Mouse (Mus musculus) midbrain, embryonic 11.5 days (tissue): ENCODE data around the gene Rhog. TPM values are rescaled to one million over a fixed set of nuclear protein-coding genes. Genes with fewer than 3 reads are reported as not detected.
"Not testable (repeated sequence)": the region's sequence is repeated elsewhere in the genome, so short reads cannot be mapped to it uniquely, and the experiment has no call there.

ENCODE experiments used
- ATAC-seq: fragments of 200-750 bp; cut with Nextera tagmentation; 2 replicates; pipeline ENCODE4 v1.8.0; 2017; ENCODE audit warnings: moderate TSS enrichment, moderate library complexity; ENCODE audit not compliant: low FRiP score
- DNase-seq: peaks from one replicate; pipeline ENCODE4 v3.0.0; 2015; ENCODE audit warnings: low spot score; ENCODE audit errors: missing footprints
- H3K27ac ChIP-seq: fragments of 300-500 bp; sonication (generic); 2 replicates; pipeline ENCODE4 v1.5.1; 2014; ENCODE audit warnings: low read depth, low read length
- H3K27me3 ChIP-seq: fragments of 300-500 bp; sonication (generic); 2 replicates; pipeline ENCODE4 v1.6.1; 2014; ENCODE audit warnings: mild to moderate bottlenecking, low read length, moderate library complexity, mixed read lengths; ENCODE audit not compliant: control insufficient read depth, insufficient read depth
- H3K36me3 ChIP-seq: fragments of 300-500 bp; sonication (generic); 2 replicates; pipeline ENCODE4 v1.6.1; 2014; ENCODE audit warnings: mild to moderate bottlenecking, low read length, moderate library complexity, mixed read lengths; ENCODE audit not compliant: control insufficient read depth, insufficient read depth
- H3K4me1 ChIP-seq: fragments of 300-500 bp; sonication (generic); 2 replicates; pipeline ENCODE4 v1.6.1; 2014; ENCODE audit warnings: low read length; ENCODE audit not compliant: control insufficient read depth, insufficient read depth
- H3K4me2 ChIP-seq: fragments of 300-500 bp; sonication (generic); 2 replicates; pipeline ENCODE4 v1.6.1; 2014; ENCODE audit warnings: mild to moderate bottlenecking, moderate library complexity
- H3K4me3 ChIP-seq: fragments of 300-500 bp; sonication (generic); 2 replicates; pipeline ENCODE4 v1.5.1; 2014; ENCODE audit warnings: low read depth, low read length
- H3K9ac ChIP-seq: fragments of 300-500 bp; sonication (generic); 2 replicates; pipeline ENCODE4 v1.6.1; 2014; ENCODE audit warnings: low read length
- H3K9me3 ChIP-seq: fragments of 300-500 bp; sonication (generic); 2 replicates; pipeline ENCODE4 v1.6.1; 2016; ENCODE audit warnings: low read length; ENCODE audit not compliant: control insufficient read depth
- WGBS: fragments of 180-500 bp; shearing (Covaris S2); extraction: QIAGEN DNeasy Blood & Tissue Kit; methylation state at CpG from one replicate; pipeline ENCODE4 v1.1.7; 2014; 5-methylcytosine and 5-hydroxymethylcytosine counted together
- polyA plus RNA-seq: library from polyadenylated mRNA; unstranded; fragments of >200 nt; fragmentation: Nextera tagmentation; extraction: Ambion mirVana; gene quantifications from 2 replicates; pipeline ENCODE4 v1.2.1, GENCODE M21; 2014

Gene Rhog
- polyA plus RNA-seq, 1 experiment from 2014 or later, result 29.4 TPM

DNA sequence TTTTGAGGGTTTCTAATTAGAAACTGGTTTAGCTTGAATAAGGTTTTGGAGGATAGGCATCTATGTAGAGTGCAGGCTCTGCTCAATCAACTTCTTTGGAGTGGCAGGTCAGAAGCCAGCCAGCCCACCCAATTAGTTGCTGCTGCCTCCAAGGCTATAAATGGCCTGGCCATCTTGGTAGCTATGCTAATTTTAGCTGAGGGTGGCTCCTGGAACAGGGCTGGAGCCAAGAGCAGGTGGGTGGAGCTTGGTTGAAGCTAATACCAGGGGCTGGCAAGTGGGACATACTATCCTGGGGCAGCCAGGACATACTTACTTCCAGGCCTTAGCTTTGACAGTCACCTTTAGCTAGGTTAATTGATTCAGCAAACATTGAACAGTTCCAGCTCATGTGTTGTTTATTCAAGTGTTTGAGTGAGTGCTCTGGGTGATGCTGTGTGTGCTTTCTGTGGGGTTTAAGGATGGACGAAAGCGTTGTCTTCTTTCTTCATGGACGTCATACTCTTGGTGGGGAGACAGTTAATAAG is 16.6 kb upstream of the Rhog start:
- no peak overlapping the region for H3K4me3 ChIP-seq
- H3K9ac ChIP-seq, result no peak overlapping the region
- ATAC-seq (no peak), DNase-seq (no peak)
- peaks cover 5% of the 10 kb centered on the region; the same call in 1 of the 2 replicates for H3K4me1 ChIP-seq
- H3K36me3 ChIP-seq, result no peaks in the 10 kb centered on the region
- WGBS, result 88% methylated on average over 3 of the region's 3 CpGs
- H3K9me3 ChIP-seq, result no peaks in the 10 kb centered on the region
- no peak overlapping the region for H3K27ac ChIP-seq
- no peak overlapping the region for H3K4me2 ChIP-seq
- H3K27me3 ChIP-seq, result peaks cover 9% of the 10 kb centered on the region; the same call in 1 of the 2 replicates

GRCm38 (mm10) chr7:102268395-102268748 is 12.5 kb upstream of the Rhog start:
- no peak for ATAC-seq
- WGBS, result 3% methylated on average over 12 of the region's 12 CpGs
- H3K4me1 ChIP-seq, result peaks cover 5% of the 10 kb centered on the region; the same call in 1 of the 2 replicates
- H3K9ac ChIP-seq, result peak overlapping the region; percentile 70
- no peaks in the 10 kb centered on the region for H3K9me3 ChIP-seq
- peak overlapping the region; percentile 80 for H3K4me3 ChIP-seq
- H3K36me3 ChIP-seq, result no peaks in the 10 kb centered on the region
- no peak overlapping the region for H3K27ac ChIP-seq
- no peak for DNase-seq
- peak overlapping the region; percentile 83 for H3K4me2 ChIP-seq
- peaks cover 9% of the 10 kb centered on the region; the same call in 1 of the 2 replicates for H3K27me3 ChIP-seq

- peak within 1 kb of the TSS; percentile 83 for H3K4me2 ChIP-seq
- H3K27me3 ChIP-seq, result peaks cover 9% of the 10 kb centered on the region; the same call in 1 of the 2 replicates
- H3K4me1 ChIP-seq, result peaks cover 5% of the 10 kb centered on the region; the same call in 1 of the 2 replicates
- H3K36me3 ChIP-seq, result no peaks in the 10 kb centered on the region
- under 1% methylated on average over 52 of the region's 73 CpGs for WGBS
- H3K27ac ChIP-seq, result no peak within 1 kb of the TSS; the same call in 1 of the 2 replicates
- peak within 1 kb of the TSS; percentile 70 for H3K9ac ChIP-seq
- H3K4me3 ChIP-seq, result peak within 1 kb of the TSS; percentile 80
- DNase-seq (peak; percentile 94), ATAC-seq (peak; percentile 81)
- no peaks in the 10 kb centered on the region for H3K9me3 ChIP-seq
These were observed 11.9 kb upstream of the Rhog start, which contains the start of gene Stim1 for GRCm38 (mm10) chr7:102267601-102268394. Gene Stim1 (plus strand): TSS chr7:102267806.

GRCm38 (mm10) chr7:102267113-102267579 is 11.3 kb upstream of the Rhog start:
- ATAC-seq (peak; percentile 94), DNase-seq (peak; percentile 100)
- Histone ChIP-seq H3K9me3 (no peaks in the 10 kb centered on the region), H3K27me3 (peaks cover 9% of the 10 kb centered on the region; the same call in 1 of the 2 replicates), H3K4me3 (peak overlapping the region; percentile 80), H3K27ac (no peak overlapping the region), H3K9ac (peak overlapping the region; percentile 70), H3K4me1 (peaks cover 5% of the 10 kb centered on the region; the same call in 1 of the 2 replicates), H3K36me3 (no peaks in the 10 kb centered on the region), H3K4me2 (peak overlapping the region; percentile 83)
- WGBS, result under 1% methylated on average over 34 of the region's 34 CpGs

DNA sequence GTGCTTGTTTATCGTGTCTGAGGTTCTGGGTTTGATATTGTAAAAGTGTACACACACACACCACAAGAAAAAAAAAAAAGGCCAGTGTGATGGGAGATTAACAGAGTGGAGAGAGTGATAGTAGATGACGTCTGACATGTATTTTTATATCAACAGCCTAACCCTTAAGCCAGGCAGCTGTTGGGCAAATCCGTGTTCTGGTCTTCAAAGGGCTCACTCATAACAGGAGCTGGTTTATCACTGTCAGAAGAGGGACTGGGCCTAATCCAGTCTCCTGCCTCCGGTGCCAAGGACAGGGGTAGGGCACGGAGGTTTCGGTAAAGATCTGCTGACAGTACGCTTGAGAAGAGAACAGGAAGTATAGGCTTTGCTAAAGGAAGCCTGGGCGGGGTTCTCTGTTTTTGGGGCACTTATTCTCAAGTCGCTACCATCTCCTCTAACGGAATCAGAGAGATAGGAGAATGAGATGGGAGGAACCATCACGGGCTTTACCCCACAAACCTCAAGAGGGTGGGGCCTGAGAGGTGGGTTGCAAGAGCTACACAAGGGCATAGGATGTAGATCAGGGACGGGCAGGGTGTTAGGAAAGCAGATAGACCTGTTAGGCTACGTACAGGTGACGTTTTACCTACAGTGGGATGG is 10.7 kb upstream of the Rhog start:
- no peak overlapping the region for H3K9ac ChIP-seq
- WGBS, result 53% methylated on average over 14 of the region's 14 CpGs
- H3K36me3 ChIP-seq, result no peaks in the 10 kb centered on the region
- no peaks in the 10 kb centered on the region for H3K9me3 ChIP-seq
- H3K27me3 ChIP-seq, result peaks cover 9% of the 10 kb centered on the region; the same call in 1 of the 2 replicates
- ATAC-seq (no peak; the same call in 1 of the 2 replicates), DNase-seq (no peak)
- H3K4me3 ChIP-seq, result no peak overlapping the region
- H3K4me1 ChIP-seq, result peaks cover 5% of the 10 kb centered on the region; the same call in 1 of the 2 replicates
- H3K4me2 ChIP-seq, result no peak overlapping the region
- no peak overlapping the region for H3K27ac ChIP-seq

DNA sequence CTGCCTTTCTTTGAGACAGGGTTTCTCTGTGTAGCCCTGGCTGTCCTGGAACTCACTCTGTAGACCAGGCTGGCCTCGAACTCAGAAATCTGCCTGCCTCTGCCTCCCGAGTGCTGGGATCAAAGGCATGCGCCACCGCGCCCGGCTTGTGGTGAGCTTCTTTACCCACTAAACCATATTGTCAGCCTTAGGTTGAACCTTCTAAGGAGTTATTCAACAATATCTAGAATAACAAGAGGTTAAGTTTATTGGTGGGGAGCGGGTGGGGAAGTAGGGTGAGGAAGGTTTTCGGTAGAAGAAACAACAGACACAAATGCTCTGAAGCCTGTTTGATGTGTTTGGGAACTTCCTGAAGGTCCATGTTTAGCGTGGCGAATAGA is 10.2 kb upstream of the Rhog start:
- not testable (repeated sequence) for H3K4me3 ChIP-seq, DNase-seq, H3K27ac ChIP-seq, H3K9ac ChIP-seq, H3K4me1 ChIP-seq, H3K36me3 ChIP-seq, H3K9me3 ChIP-seq, ATAC-seq, H3K4me2 ChIP-seq, H3K27me3 ChIP-seq
- WGBS, result 92% methylated on average over 10 of the region's 10 CpGs

DNA sequence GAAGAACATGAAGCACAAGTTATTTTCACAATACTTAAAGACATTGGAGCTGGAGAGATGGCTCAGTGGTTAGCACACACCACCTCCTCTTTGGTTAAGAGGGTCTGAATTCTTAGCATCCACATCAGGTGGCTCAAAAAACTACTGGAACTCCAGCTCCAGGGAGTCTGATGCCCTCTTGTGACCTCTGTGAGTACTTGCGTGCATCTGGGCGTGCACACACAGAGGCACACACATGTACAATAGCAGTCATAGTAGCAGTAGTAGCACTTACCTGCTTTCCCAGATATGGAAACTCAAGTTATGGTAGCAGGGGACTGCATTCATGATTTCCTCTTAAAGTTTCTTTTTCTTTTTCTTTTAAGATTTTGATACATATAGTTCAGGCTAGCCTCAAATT is 7.2 kb upstream of the Rhog start:
- 85% methylated on average over 2 of the region's 2 CpGs for WGBS
- DNase-seq (no peak), ATAC-seq (no peak)
- no peaks in the 10 kb centered on the region; the same call in 1 of the 2 replicates for H3K4me1 ChIP-seq
- H3K4me2 ChIP-seq, result no peak overlapping the region
- no peak overlapping the region for H3K4me3 ChIP-seq
- H3K9me3 ChIP-seq, result no peaks in the 10 kb centered on the region
- no peaks in the 10 kb centered on the region for H3K36me3 ChIP-seq
- no peak overlapping the region for H3K27ac ChIP-seq
- no peak overlapping the region for H3K9ac ChIP-seq
- H3K27me3 ChIP-seq, result no peaks in the 10 kb centered on the region; the same call in 1 of the 2 replicates

- no peak overlapping the region for H3K4me3 ChIP-seq
- no peak overlapping the region for H3K4me2 ChIP-seq
- H3K9me3 ChIP-seq, result no peaks in the 10 kb centered on the region
- no peak overlapping the region for H3K27ac ChIP-seq
- no peaks in the 10 kb centered on the region for H3K27me3 ChIP-seq
- no peaks in the 10 kb centered on the region for H3K36me3 ChIP-seq
- H3K4me1 ChIP-seq, result no peaks in the 10 kb centered on the region
- ATAC-seq (no peak), DNase-seq (no peak)
- no peak overlapping the region for H3K9ac ChIP-seq
- 93% methylated on average over 1 of the region's 1 CpGs for WGBS
These were observed 4.7 kb upstream of the Rhog start for GRCm38 (mm10) chr7:102260518-102260917.
